Mouse (Mus musculus) forebrain, embryonic 12.5 days (tissue): ENCODE results near the gene Rybp. TPM values are rescaled to one million over a fixed set of nuclear protein-coding genes. Genes with fewer than 3 reads are reported as not detected.

Source experiments
- ATAC-seq: fragments of 200-750 bp; cut with Nextera tagmentation; 2 replicates; pipeline ENCODE4 v1.8.0; 2017; ENCODE audit warnings: moderate TSS enrichment; ENCODE audit not compliant: low FRiP score
- H3K27ac ChIP-seq: fragments of 300-500 bp; sonication (generic); 2 replicates; pipeline ENCODE4 v1.5.1; 2016; ENCODE audit warnings: mild to moderate bottlenecking
- H3K27me3 ChIP-seq: fragments of 300-500 bp; sonication (generic); 2 replicates; pipeline ENCODE4 v1.6.1; 2016; ENCODE audit warnings: mild to moderate bottlenecking
- H3K36me3 ChIP-seq: fragments of 300-500 bp; sonication (generic); replicated peaks from 2 replicates; pipeline ENCODE4 v1.6.1; 2016; ENCODE audit warnings: mild to moderate bottlenecking
- H3K4me1 ChIP-seq: fragments of 300-500 bp; sonication (generic); 2 replicates; pipeline ENCODE4 v1.6.1; 2016
- H3K4me2 ChIP-seq: fragments of 300-500 bp; sonication (generic); 2 replicates; pipeline ENCODE4 v1.6.1; 2016; ENCODE audit warnings: mild to moderate bottlenecking, moderate library complexity
- H3K4me3 ChIP-seq: fragments of 300-500 bp; sonication (generic); replicated peaks from 2 replicates; pipeline ENCODE4 v1.5.1; 2016; ENCODE audit warnings: mild to moderate bottlenecking
- H3K9ac ChIP-seq: fragments of 300-500 bp; sonication (generic); 2 replicates; pipeline ENCODE4 v1.6.1; 2016; ENCODE audit warnings: mild to moderate bottlenecking
- H3K9me3 ChIP-seq: fragments of 300-500 bp; sonication (generic); 2 replicates; pipeline ENCODE4 v1.6.1; 2016
- WGBS: fragments of 180-500 bp; shearing (Covaris S2); methylation state at CpG from one replicate; pipeline ENCODE4 v1.1.7; 2016; 5-methylcytosine and 5-hydroxymethylcytosine counted together
- polyA plus RNA-seq: library from polyadenylated mRNA; unstranded; fragments of >200 nt; fragmentation: Nextera tagmentation; extraction: Ambion mirVana; gene quantifications from 2 replicates; pipeline ENCODE4 v1.2.1, GENCODE M21; 2016

Gene Rybp
- polyA plus RNA-seq, 1 experiment from 2014 or later, result 22.2 TPM

GRCm38 (mm10) chr6:100180213-100180882, 106.9 kb downstream of the Rybp start:
- Histone ChIP-seq H3K4me3 (no peak overlapping the region), H3K9me3 (no peaks in the 10 kb centered on the region), H3K4me2 (no peak overlapping the region), H3K27ac (no peak overlapping the region), H3K27me3 (peaks cover 9% of the 10 kb centered on the region; the same call in 1 of the 2 replicates), H3K36me3 (no peaks in the 10 kb centered on the region), H3K4me1 (peaks cover 2% of the 10 kb centered on the region; the same call in 1 of the 2 replicates), H3K9ac (no peak overlapping the region)
- no peak for ATAC-seq
- 73% methylated on average over 4 of the region's 4 CpGs for WGBS

DNA sequence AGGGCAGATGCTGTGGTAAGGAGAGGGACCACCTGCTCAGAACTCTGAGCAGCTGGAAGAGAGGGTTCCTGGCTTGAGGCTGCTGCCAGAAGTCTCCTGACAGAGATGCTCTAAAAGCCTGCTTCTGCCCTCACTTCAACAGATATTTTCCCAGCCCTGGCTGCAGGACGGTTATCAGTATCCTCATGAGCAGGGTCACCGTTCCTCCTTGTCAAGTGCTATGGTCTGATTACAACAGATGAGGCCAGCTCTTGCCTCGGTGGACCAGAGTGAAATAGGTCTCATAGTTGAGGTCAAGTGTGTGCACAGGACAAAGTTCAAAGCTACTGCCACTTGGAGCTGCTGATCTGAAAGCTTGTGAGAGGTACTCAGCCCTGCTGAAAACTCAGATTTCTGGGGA, 108.5 kb downstream of the Rybp start:
- Histone ChIP-seq H3K4me3 (no peak overlapping the region), H3K9me3 (no peaks in the 10 kb centered on the region), H3K27me3 (peaks cover 14% of the 10 kb centered on the region; the same call in 1 of the 2 replicates), H3K4me2 (no peak overlapping the region), H3K27ac (no peak overlapping the region), H3K36me3 (no peaks in the 10 kb centered on the region), H3K4me1 (no peaks in the 10 kb centered on the region), H3K9ac (no peak overlapping the region)
- 85% methylated on average over 3 of the region's 3 CpGs for WGBS
- ATAC-seq, result no peak
